ENCODE assay signal across 8 mouse cellular contexts in genomic region chr8:72474826-72475546, GRCm38 (mm10). TPM values are rescaled to one million over a fixed set of nuclear protein-coding genes. Genes with fewer than 3 reads are reported as not detected.
DNase-seq lines count a peak whose midpoint lies in the region; ATAC-seq lines count a peak whose summit lies in the region.

Gene Cherp, minus strand, starts transcription at chr8:72475226.

- H3K4me3 ChIP-seq in heart, embryonic 10.5 days, result peak within 1 kb of the TSS; percentile 91
- H3K4me3 ChIP-seq in kidney, embryonic 15.5 days (replicated peaks), result peak within 1 kb of the TSS; percentile 91

- H3K9me3 ChIP-seq in heart, embryonic 10.5 days, result no peaks in the 10 kb centered on the region
- no peaks in the 10 kb centered on the region for H3K9me3 ChIP-seq in kidney, embryonic 15.5 days (replicated peaks)

- ATAC-seq in erythroblast, adult 5-6 weeks (replicated peaks; ENCODE audit: low FRiP score, poor library complexity, severe bottlenecking), result peak; percentile 98
- peak; percentile 97 for ATAC-seq in kidney, embryonic 15.5 days (replicated peaks; ENCODE audit: low FRiP score)
- ATAC-seq in monocyte, adult 5-6 weeks (replicated peaks; ENCODE audit: insufficient number of reproducible peaks, low FRiP score, low TSS enrichment, poor library complexity, severe bottlenecking), result peak; percentile 89

- H3K4me2 ChIP-seq in kidney, embryonic 15.5 days, result peak within 1 kb of the TSS; percentile 82

- H3K27me3 ChIP-seq in heart, embryonic 10.5 days (ENCODE audit: insufficient read depth, poor library complexity, severe bottlenecking), result no peaks in the 10 kb centered on the region
- H3K27me3 ChIP-seq in kidney, embryonic 15.5 days, result no peaks in the 10 kb centered on the region

- peaks cover 53% of the 10 kb centered on the region for H3K36me3 ChIP-seq in heart, embryonic 10.5 days
- H3K36me3 ChIP-seq in kidney, embryonic 15.5 days, result peaks cover 48% of the 10 kb centered on the region

- peak; percentile 94 for DNase-seq in B cell, adult 2 months
- peak; percentile 100 for DNase-seq in brain, adult 2 months (ENCODE audit: low read depth, low spot score)
- DNase-seq in heart, embryonic 10.5 days (ENCODE audit: low spot score), result peak; percentile 99
- peak; percentile 96 for DNase-seq in liver
- DNase-seq in spleen, postnatal 4 days (ENCODE audit: low spot score in 2 of 2), result peak; percentile 95 to 96

- WGBS in heart, embryonic 10.5 days, result under 1% methylated on average over 80 of the region's 80 CpGs
- under 1% methylated on average over 80 of the region's 80 CpGs for WGBS in kidney, embryonic 15.5 days

- peak within 1 kb of the TSS; percentile 88 for H3K9ac ChIP-seq in kidney, embryonic 15.5 days

- H3K4me1 ChIP-seq in heart, embryonic 10.5 days, result peaks cover 11% of the 10 kb centered on the region
- peaks cover 17% of the 10 kb centered on the region for H3K4me1 ChIP-seq in kidney, embryonic 15.5 days

- H3K27ac ChIP-seq in heart, embryonic 10.5 days, result peak within 1 kb of the TSS; percentile 95
- H3K27ac ChIP-seq in kidney, embryonic 15.5 days, result peak within 1 kb of the TSS; percentile 95

RNA-seq across cellular contexts. Expression of gene Cherp, which starts in this region (rescaled TPM):
- 25.7 and 29.0 TPM in 2 replicates for total RNA-seq in erythroblast, adult 5-6 weeks (2015; ENCODE audit: low replicate concordance)
- 6.0 and 7.7 TPM in 2 replicates for total RNA-seq in erythroblast, adult 5-6 weeks (2017; ENCODE audit: low replicate concordance)
- polyA plus RNA-seq in heart, embryonic 10.5 days (2016; fragmentation: Nextera tagmentation; extraction: Ambion mirVana), result 75.0 and 83.0 TPM in 2 replicates
- polyA plus RNA-seq in kidney, embryonic 15.5 days (2015; fragmentation: Nextera tagmentation; extraction: Ambion mirVana), result 71.5 and 77.2 TPM in 2 replicates
- total RNA-seq in monocyte, adult 5-6 weeks (2017), result 16.7 to 20.2 TPM (median 18.6 TPM) in 3 replicates

Comparison
In these comparisons a context has a peak if more than half of its experiments do, and no peak if none do; other contexts are left out.
1. Peak in every context shown above with its lines: DNase-seq, ATAC-seq, H3K4me3 ChIP-seq and H3K27ac ChIP-seq.